Mouse (Mus musculus) heart, embryonic 14.5 days (tissue): Measurements from ENCODE around the gene Ccdc12. TPM values are rescaled to one million over a fixed set of nuclear protein-coding genes. Genes with fewer than 3 reads are reported as not detected.

Experiments
- ATAC-seq: fragments of 200-750 bp; cut with Nextera tagmentation; 2 replicates; pipeline ENCODE4 v1.8.0; 2017; ENCODE audit warnings: low read depth, moderate TSS enrichment; ENCODE audit not compliant: insufficient number of reproducible peaks, insufficient read depth, low FRiP score
- H3K27ac ChIP-seq, 2 experiments: fragments of 200-500 bp in 1 of 2; fragments of 300-500 bp in 1 of 2; sonication (generic) in 1 of 2; replicated peaks in 1 of 2; 2 replicates each; pipeline ENCODE4 v1.5.1; 2012 to 2014; ENCODE audit warnings: low read depth in 2 of 2, low read length in 2 of 2, control low read depth in 1 of 2, mild to moderate bottlenecking in 1 of 2, mixed read lengths in 1 of 2; ENCODE audit not compliant: control insufficient read depth in 1 of 2, insufficient read depth in 1 of 2
- H3K27me3 ChIP-seq: fragments of 300-500 bp; sonication (generic); 2 replicates; pipeline ENCODE4 v1.6.1; 2014; ENCODE audit warnings: mild to moderate bottlenecking, low read length, control low read depth; ENCODE audit not compliant: control insufficient read depth, insufficient read depth
- H3K36me3 ChIP-seq: fragments of 300-500 bp; sonication (generic); 2 replicates; pipeline ENCODE4 v1.6.1; 2014; ENCODE audit warnings: mild to moderate bottlenecking, control low read depth, low read length, mixed read lengths; ENCODE audit not compliant: control insufficient read depth, insufficient read depth
- H3K4me1 ChIP-seq, 2 experiments: fragments of 200-500 bp in 1 of 2; fragments of 300-500 bp in 1 of 2; sonication (generic) in 1 of 2; 2 replicates each; pipeline ENCODE4 v1.6.1; 2012 to 2014; ENCODE audit warnings: low read length in 2 of 2, control low read depth in 1 of 2, mixed read lengths in 1 of 2; ENCODE audit not compliant: control insufficient read depth in 2 of 2, insufficient read depth in 2 of 2
- H3K4me2 ChIP-seq: fragments of 300-500 bp; sonication (generic); 2 replicates; pipeline ENCODE4 v1.6.1; 2014; ENCODE audit warnings: mild to moderate bottlenecking, low read length
- H3K4me3 ChIP-seq, 2 experiments: fragments of 200-500 bp in 1 of 2; fragments of 300-500 bp in 1 of 2; sonication (generic) in 1 of 2; 2 replicates each; pipeline ENCODE4 v1.5.1; 2012 to 2014; ENCODE audit warnings: low read length in 2 of 2, mild to moderate bottlenecking in 2 of 2, control low read depth in 1 of 2, low read depth in 1 of 2, moderate library complexity in 1 of 2; ENCODE audit not compliant: control insufficient read depth in 1 of 2, insufficient read depth in 1 of 2
- H3K9ac ChIP-seq: fragments of 300-500 bp; sonication (generic); 2 replicates; pipeline ENCODE4 v1.6.1; 2014; ENCODE audit warnings: mild to moderate bottlenecking, low read length
- H3K9me3 ChIP-seq: fragments of 300-500 bp; sonication (generic); 2 replicates; pipeline ENCODE4 v1.6.1; 2016; ENCODE audit warnings: low read length, control low read depth; ENCODE audit not compliant: control insufficient read depth
- WGBS: fragments of 180-500 bp; shearing (Covaris S2); extraction: QIAGEN DNeasy Blood & Tissue Kit; methylation state at CpG from one replicate; pipeline ENCODE4 v1.1.7; 2014; 5-methylcytosine and 5-hydroxymethylcytosine counted together
- polyA plus RNA-seq: library from polyadenylated mRNA; unstranded; fragments of >200 nt; fragmentation: Nextera tagmentation; extraction: Ambion mirVana; gene quantifications from 2 replicates; pipeline ENCODE4 v1.2.1, GENCODE M21; 2014

The Ccdc12 gene
- polyA plus RNA-seq, 1 experiment from 2014 or later: 147 TPM

- 24% methylated on average over 13 of the region's 13 CpGs for WGBS
- H3K4me2 ChIP-seq: peak overlapping the region; percentile 98
These were observed 4.2 kb upstream of the Ccdc12 start for GRCm38 (mm10) chr9:110651931-110652722.

GRCm38 (mm10) chr9:110652963-110653654 is 3.2 kb upstream of the Ccdc12 start:
- no peaks in the 10 kb centered on the region for H3K36me3 ChIP-seq
- H3K4me1 ChIP-seq: peaks cover 23 to 43% of the 10 kb centered on the region in 2 experiments
- H3K9ac ChIP-seq: peak overlapping the region; percentile 82
- H3K9me3 ChIP-seq: no peaks in the 10 kb centered on the region
- peak overlapping the region; percentile 98 for H3K4me2 ChIP-seq
- ATAC-seq: no peak
- no peak overlapping the region for H3K27ac ChIP-seq
- WGBS: 23% methylated on average over 14 of the region's 14 CpGs
- no peaks in the 10 kb centered on the region for H3K27me3 ChIP-seq
- H3K4me3 ChIP-seq: peak overlapping the region; percentile 64 to 77

More at GRCm38 (mm10) chr9:110651931-110652722, 4.2 kb upstream of the Ccdc12 start:
- Histone ChIP-seq H3K4me3 (peak overlapping the region; percentile 12 to 77; a peak in 3 of 4 replicates), H3K9me3 (no peaks in the 10 kb centered on the region), H3K27ac (peak overlapping the region; percentile 17 to 41; a peak in 1 of 4 replicates), H3K36me3 (no peaks in the 10 kb centered on the region), H3K27me3 (no peaks in the 10 kb centered on the region), H3K9ac (peak overlapping the region; percentile 54), H3K4me1 (peaks cover 20 to 35% of the 10 kb centered on the region in 2 experiments)
- ATAC-seq: no peak

GRCm38 (mm10) chr9:110653655-110654461 is 2.4 kb upstream of the Ccdc12 start, which contains the start of gene Nbeal2:
Gene Nbeal2, minus strand, starts transcription at chr9:110654161.
- peak within 1 kb of the TSS; percentile 82 for H3K9ac ChIP-seq
- no peaks in the 10 kb centered on the region for H3K27me3 ChIP-seq
- peak; percentile 90 for ATAC-seq
- WGBS: under 1% methylated on average over 74 of the region's 75 CpGs
- H3K36me3 ChIP-seq: no peaks in the 10 kb centered on the region
- peak within 1 kb of the TSS; percentile 64 to 77 for H3K4me3 ChIP-seq
- H3K9me3 ChIP-seq: no peaks in the 10 kb centered on the region
- H3K27ac ChIP-seq: peak within 1 kb of the TSS; percentile 52 to 68
- H3K4me2 ChIP-seq: peak within 1 kb of the TSS; percentile 98
- peaks cover 23 to 43% of the 10 kb centered on the region in 2 experiments for H3K4me1 ChIP-seq

GRCm38 (mm10) chr9:110654726-110655650 is 1.3 kb upstream of the Ccdc12 start:
- no peaks in the 10 kb centered on the region for H3K9me3 ChIP-seq
- no peak overlapping the region for H3K4me3 ChIP-seq
- H3K27ac ChIP-seq: peak overlapping the region; percentile 52 to 68; a peak in 2 of 4 replicates
- H3K36me3 ChIP-seq: peaks cover 7% of the 10 kb centered on the region
- no peaks in the 10 kb centered on the region for H3K27me3 ChIP-seq
- peaks cover 23 to 43% of the 10 kb centered on the region in 2 experiments for H3K4me1 ChIP-seq
- H3K4me2 ChIP-seq: peak overlapping the region; percentile 98
- no peak for ATAC-seq
- WGBS: 82% methylated on average over 19 of the region's 19 CpGs
- peak overlapping the region; percentile 82; the same call in 1 of the 2 replicates for H3K9ac ChIP-seq

GRCm38 (mm10) chr9:110655651-110656007 is 674 bp upstream of the Ccdc12 start:
- H3K9me3 ChIP-seq: no peaks in the 10 kb centered on the region
- whole genome bisulfite sequencing: 81% methylated on average over 9 of the region's 10 CpGs
- H3K9ac ChIP-seq: peak overlapping the region; percentile 85
- H3K36me3 ChIP-seq: peaks cover 7% of the 10 kb centered on the region
- H3K4me3 ChIP-seq: peak overlapping the region; percentile 27 to 72
- no peak for ATAC-seq
- H3K27me3 ChIP-seq: no peaks in the 10 kb centered on the region
- H3K4me2 ChIP-seq: peak overlapping the region; percentile 85
- H3K4me1 ChIP-seq: peaks cover 23 to 43% of the 10 kb centered on the region in 2 experiments
- H3K27ac ChIP-seq: peak overlapping the region; percentile 64 to 94

GRCm38 (mm10) chr9:110657474-110658078 is 1.3 kb downstream of the Ccdc12 start:
- H3K36me3 ChIP-seq: peaks cover 7% of the 10 kb centered on the region
- H3K9me3 ChIP-seq: no peaks in the 10 kb centered on the region
- no peaks in the 10 kb centered on the region for H3K27me3 ChIP-seq
- H3K27ac ChIP-seq: peak overlapping the region in 1 of 2 experiments; percentile 94; a peak in 2 of 4 replicates
- no peak for ATAC-seq
- peak overlapping the region; percentile 85 for H3K9ac ChIP-seq
- 69% methylated on average over 13 of the region's 13 CpGs for WGBS
- H3K4me3 ChIP-seq: peak overlapping the region in 1 of 2 experiments; percentile 72; a peak in 2 of 4 replicates
- H3K4me1 ChIP-seq: peaks cover 13 to 40% of the 10 kb centered on the region in 2 experiments
- peak overlapping the region; percentile 85 for H3K4me2 ChIP-seq
